Mouse (Mus musculus) myocyte (in vitro differentiated cells): ENCODE data around the gene Bbs9. TPM values are rescaled to one million over a fixed set of nuclear protein-coding genes. Genes with fewer than 3 reads are reported as not detected.

Experiments used
- H3K27me3 ChIP-seq: one replicate; pipeline ENCODE4 v1.6.1; 2011; ENCODE audit not compliant: control insufficient read depth, insufficient read depth, insufficient read length
- H3K36me3 ChIP-seq: one replicate; pipeline ENCODE4 v1.6.1; 2011; ENCODE audit not compliant: control insufficient read depth, insufficient read depth
- H3K4me2 ChIP-seq: one replicate; pipeline ENCODE4 v1.6.1; 2011; ENCODE audit warnings: low read depth, control low read depth
- H3K4me3 ChIP-seq: one replicate; pipeline ENCODE4 v1.5.1; 2011; ENCODE audit warnings: mild to moderate bottlenecking, control low read depth, moderate library complexity
- H3K79me2 ChIP-seq: one replicate; pipeline ENCODE4 v1.6.1; 2011; ENCODE audit not compliant: control insufficient read depth, insufficient read depth
- H3ac ChIP-seq: one replicate; pipeline ENCODE4 v1.6.1; 2011; ENCODE audit not compliant: control insufficient read depth, insufficient read length
- CEBPB ChIP-seq: IDR thresholded peaks from 2 replicates; pipeline ENCODE4 v1.6.1; 2011; ENCODE audit warnings: mild to moderate bottlenecking, moderate library complexity; ENCODE audit not compliant: poor library complexity, insufficient read depth, severe bottlenecking
- E2F4 ChIP-seq: IDR thresholded peaks from one replicate; pipeline ENCODE4 v1.6.1; 2011; ENCODE audit warnings: mild to moderate bottlenecking, control low read depth, moderate library complexity; ENCODE audit not compliant: insufficient read depth
- MAX ChIP-seq: IDR thresholded peaks from one replicate; pipeline ENCODE4 v1.6.1; 2011; ENCODE audit warnings: low read depth, mild to moderate bottlenecking, control low read depth
- MYOD1 ChIP-seq, 3 experiments: IDR thresholded peaks; one replicate each; pipeline ENCODE4 v1.6.1; 2011; ENCODE audit warnings: control low read depth in 2 of 3, low read depth in 2 of 3, mild to moderate bottlenecking in 2 of 3, moderate library complexity in 1 of 3; ENCODE audit not compliant: insufficient read length in 2 of 3, control insufficient read depth in 1 of 3
- MYOG ChIP-seq, 3 experiments: IDR thresholded peaks; one replicate each; pipeline ENCODE4 v1.6.1; 2011; ENCODE audit warnings: control low read depth in 2 of 3, low read depth in 2 of 3, mild to moderate bottlenecking in 2 of 3; ENCODE audit not compliant: insufficient read length in 2 of 3, control insufficient read depth in 1 of 3, insufficient read depth in 1 of 3
- POLR2A ChIP-seq: IDR thresholded peaks from one replicate; pipeline ENCODE4 v1.6.1; 2011; ENCODE audit warnings: low read depth, mild to moderate bottlenecking, control low read depth, moderate library complexity; ENCODE audit not compliant: insufficient read length
- POLR2AphosphoS2 ChIP-seq: IDR thresholded peaks from one replicate; pipeline ENCODE4 v1.6.1; 2011; ENCODE audit warnings: low read depth, control low read depth; ENCODE audit not compliant: insufficient read length
- REST ChIP-seq: IDR thresholded peaks from one replicate; pipeline ENCODE4 v1.6.1; 2011; ENCODE audit warnings: mild to moderate bottlenecking, control low read depth, moderate library complexity; ENCODE audit not compliant: insufficient read depth, insufficient read length
- SRF ChIP-seq: IDR thresholded peaks from one replicate; pipeline ENCODE4 v1.6.1; 2011; ENCODE audit warnings: low read depth; ENCODE audit not compliant: control insufficient read depth, insufficient read length
- TCF12 ChIP-seq: IDR thresholded peaks from one replicate; pipeline ENCODE4 v1.6.1; 2011; ENCODE audit warnings: mild to moderate bottlenecking, control low read depth; ENCODE audit not compliant: poor library complexity, insufficient read depth, severe bottlenecking
- TCF3 ChIP-seq: IDR thresholded peaks from one replicate; pipeline ENCODE4 v1.6.1; 2011; ENCODE audit warnings: low read depth, control low read depth; ENCODE audit not compliant: insufficient read length
- USF1 ChIP-seq: IDR thresholded peaks from one replicate; pipeline ENCODE4 v1.6.1; 2011; ENCODE audit warnings: low read depth, mild to moderate bottlenecking, control low read depth, moderate library complexity
- polyA plus RNA-seq: library from polyadenylated mRNA; unstranded; fragments of >200 nt; fragmentation: generic; extraction: Trizol; gene quantifications from one replicate; pipeline ENCODE4 v1.2.1, GENCODE M21; 2012; ENCODE audit warnings: missing spikeins

The Bbs9 gene
- polyA plus RNA-seq, 1 experiment, result 3.6 TPM

GRCm38 (mm10) chr9:22718174-22718823 lies 242.8 kb downstream of the Bbs9 start:
- H3K36me3 ChIP-seq, result no peaks in the 10 kb centered on the region
- no peak overlapping the region for H3K4me2 ChIP-seq
- H3K27me3 ChIP-seq, result no peaks in the 10 kb centered on the region
- no peak overlapping the region for H3ac ChIP-seq
- H3K79me2 ChIP-seq, result no peaks in the 10 kb centered on the region
- no peak overlapping the region for H3K4me3 ChIP-seq
- TF ChIP-seq USF1 (no peak), MYOD1 (IDR thresholded peaks at IDR 0.05; ENCODE audit: control insufficient read depth in 1 of 3, insufficient read length in 2 of 3, low read depth in 2 of 3) (no peak), E2F4 (no peak), MYOG (IDR thresholded peaks at IDR 0.05; ENCODE audit: control insufficient read depth in 1 of 3, insufficient read depth in 1 of 3, insufficient read length in 2 of 3, low read depth in 2 of 3) (no peak), SRF (no peak), REST (no peak), POLR2A (no peak)

GRCm38 (mm10) chr9:22732646-22733045 lies 257.1 kb downstream of the Bbs9 start:
- no peaks in the 10 kb centered on the region for H3K79me2 ChIP-seq
- TF ChIP-seq POLR2AphosphoS2, result no peak
- H3K36me3 ChIP-seq, result no peaks in the 10 kb centered on the region
- H3K4me2 ChIP-seq, result no peak overlapping the region
- no peak overlapping the region for H3ac ChIP-seq
- H3K27me3 ChIP-seq, result no peaks in the 10 kb centered on the region
- no peak overlapping the region for H3K4me3 ChIP-seq

- H3K27me3 ChIP-seq, result no peaks in the 10 kb centered on the region
- H3K4me3 ChIP-seq, result no peak overlapping the region
- no peaks in the 10 kb centered on the region for H3K36me3 ChIP-seq
- TF ChIP-seq POLR2AphosphoS2 (no peak), E2F4 (no peak), USF1 (no peak), CEBPB (no peak), POLR2A (no peak), MYOG (IDR thresholded peaks at IDR 0.05; ENCODE audit: control insufficient read depth in 1 of 3, insufficient read depth in 1 of 3, insufficient read length in 2 of 3, low read depth in 2 of 3) (no peak), TCF3 (no peak), TCF12 (no peak), REST (no peak), MAX (no peak), SRF (no peak)
- H3K4me2 ChIP-seq, result no peak overlapping the region
- H3K79me2 ChIP-seq, result no peaks in the 10 kb centered on the region
- H3ac ChIP-seq, result no peak overlapping the region
Measured at GRCm38 (mm10) chr9:22734954-22735353, 259.4 kb downstream of the Bbs9 start.

- Histone ChIP-seq H3K79me2 (no peaks in the 10 kb centered on the region), H3K27me3 (no peaks in the 10 kb centered on the region), H3K4me3 (no peak overlapping the region), H3ac (no peak overlapping the region), H3K4me2 (no peak overlapping the region), H3K36me3 (no peaks in the 10 kb centered on the region)
- no peak for TF ChIP-seq TCF12
- no peak for TF ChIP-seq SRF
- TF ChIP-seq MYOG (IDR thresholded peaks at IDR 0.05; ENCODE audit: control insufficient read depth in 1 of 3, insufficient read depth in 1 of 3, insufficient read length in 2 of 3, low read depth in 2 of 3), result no peak
- no peak for TF ChIP-seq TCF3
- TF ChIP-seq REST, result no peak
- TF ChIP-seq E2F4, result no peak
- no peak for TF ChIP-seq MYOD1 (IDR thresholded peaks at IDR 0.05; ENCODE audit: control insufficient read depth in 1 of 3, insufficient read length in 2 of 3, low read depth in 2 of 3)
- no peak for TF ChIP-seq POLR2AphosphoS2
- TF ChIP-seq CEBPB, result no peak
- no peak for TF ChIP-seq MAX
- TF ChIP-seq USF1, result no peak
- no peak for TF ChIP-seq POLR2A
Measured at GRCm38 (mm10) chr9:22735385-22735784, 259.9 kb downstream of the Bbs9 start.

GRCm38 (mm10) chr9:22737893-22738292 lies 262.4 kb downstream of the Bbs9 start:
- H3K79me2 ChIP-seq, result no peaks in the 10 kb centered on the region
- no peaks in the 10 kb centered on the region for H3K27me3 ChIP-seq
- no peak for TF ChIP-seq MYOD1 (IDR thresholded peaks at IDR 0.05; ENCODE audit: control insufficient read depth in 1 of 3, insufficient read length in 2 of 3, low read depth in 2 of 3)
- no peak for TF ChIP-seq TCF3
- no peak for TF ChIP-seq CEBPB
- TF ChIP-seq POLR2AphosphoS2, result no peak
- no peak for TF ChIP-seq E2F4
- no peak for TF ChIP-seq SRF
- no peak for TF ChIP-seq REST
- TF ChIP-seq TCF12, result no peak
- no peak overlapping the region for H3K4me3 ChIP-seq
- no peak overlapping the region for H3ac ChIP-seq
- H3K4me2 ChIP-seq, result no peak overlapping the region
- no peaks in the 10 kb centered on the region for H3K36me3 ChIP-seq
